Mouse (Mus musculus): ENCODE results near the gene D330045A20Rik. TPM values are rescaled to one million over a fixed set of nuclear protein-coding genes. Genes with fewer than 3 reads are reported as not detected.

The D330045A20Rik gene
- polyA plus RNA-seq, 1 experiment: 0.64 TPM

GRCm38 (mm10) chrX:139529678-139530077 is 49.5 kb downstream of the D330045A20Rik start:
- no peak for TF ChIP-seq CTCF (IDR thresholded peaks at IDR 0.05; ENCODE audit: low read depth, low read length)
- Histone ChIP-seq H3K4me3 (ENCODE audit: low read depth, low read length) (no peak overlapping the region), H3K27ac (ENCODE audit: insufficient read depth, low read length) (no peak overlapping the region), H3K36me3 (ENCODE audit: control insufficient read depth, insufficient read depth, low read length, poor library complexity, severe bottlenecking) (no peaks in the 10 kb centered on the region), H3K9ac (ENCODE audit: low read depth, poor library complexity, severe bottlenecking) (no peak overlapping the region), H3K9me3 (replicated peaks; ENCODE audit: control insufficient read depth, insufficient read depth, low read length, poor library complexity, severe bottlenecking) (no peaks in the 10 kb centered on the region), H3K4me1 (ENCODE audit: control insufficient read depth, insufficient read depth, low read length) (no peaks in the 10 kb centered on the region), H3K27me3 (ENCODE audit: control insufficient read depth, insufficient read depth, low read length, poor library complexity, severe bottlenecking) (no peaks in the 10 kb centered on the region)

GRCm38 (mm10) chrX:139532293-139532692 is 52.1 kb downstream of the D330045A20Rik start:
- Histone ChIP-seq H3K9me3 (replicated peaks; ENCODE audit: control insufficient read depth, insufficient read depth, low read length, poor library complexity, severe bottlenecking) (no peaks in the 10 kb centered on the region), H3K27me3 (ENCODE audit: control insufficient read depth, insufficient read depth, low read length, poor library complexity, severe bottlenecking) (no peaks in the 10 kb centered on the region), H3K4me1 (ENCODE audit: control insufficient read depth, insufficient read depth, low read length) (no peaks in the 10 kb centered on the region), H3K27ac (ENCODE audit: insufficient read depth, low read length) (no peak overlapping the region), H3K36me3 (ENCODE audit: control insufficient read depth, insufficient read depth, low read length, poor library complexity, severe bottlenecking) (no peaks in the 10 kb centered on the region), H3K9ac (ENCODE audit: low read depth, poor library complexity, severe bottlenecking) (no peak overlapping the region), H3K4me3 (ENCODE audit: low read depth, low read length) (no peak overlapping the region)
- TF ChIP-seq CTCF (IDR thresholded peaks at IDR 0.05; ENCODE audit: low read depth, low read length) (no peak), EP300 (IDR thresholded peaks at IDR 0.05; ENCODE audit: insufficient read depth, low read depth, low read length) (no peak), POLR2A (IDR thresholded peaks at IDR 0.05; ENCODE audit: insufficient read depth, low read length) (no peak)

GRCm38 (mm10) chrX:139537641-139538397 is 57.7 kb downstream of the D330045A20Rik start:
- H3K4me1 ChIP-seq (ENCODE audit: control insufficient read depth, insufficient read depth, low read length): no peaks in the 10 kb centered on the region
- no peak overlapping the region for H3K9ac ChIP-seq (ENCODE audit: low read depth, poor library complexity, severe bottlenecking)
- no peak overlapping the region for H3K27ac ChIP-seq (ENCODE audit: insufficient read depth, low read length)
- H3K4me3 ChIP-seq (ENCODE audit: low read depth, low read length): no peak overlapping the region
- H3K27me3 ChIP-seq (ENCODE audit: control insufficient read depth, insufficient read depth, low read length, poor library complexity, severe bottlenecking): no peaks in the 10 kb centered on the region
- no peak for TF ChIP-seq CTCF (IDR thresholded peaks at IDR 0.05; ENCODE audit: low read depth, low read length)
- TF ChIP-seq POLR2A (IDR thresholded peaks at IDR 0.05; ENCODE audit: insufficient read depth, low read length): no peak
- no peak for TF ChIP-seq EP300 (IDR thresholded peaks at IDR 0.05; ENCODE audit: insufficient read depth, low read depth, low read length)
- H3K9me3 ChIP-seq (replicated peaks; ENCODE audit: control insufficient read depth, insufficient read depth, low read length, poor library complexity, severe bottlenecking): no peaks in the 10 kb centered on the region
- no peaks in the 10 kb centered on the region for H3K36me3 ChIP-seq (ENCODE audit: control insufficient read depth, insufficient read depth, low read length, poor library complexity, severe bottlenecking)

GRCm38 (mm10) chrX:139543726-139544125 is 63.6 kb downstream of the D330045A20Rik start:
- H3K27ac ChIP-seq (ENCODE audit: insufficient read depth, low read length): no peak overlapping the region
- no peak overlapping the region for H3K9ac ChIP-seq (ENCODE audit: low read depth, poor library complexity, severe bottlenecking)
- H3K4me1 ChIP-seq (ENCODE audit: control insufficient read depth, insufficient read depth, low read length): no peaks in the 10 kb centered on the region
- no peak overlapping the region for H3K4me3 ChIP-seq (ENCODE audit: low read depth, low read length)
- no peaks in the 10 kb centered on the region for H3K9me3 ChIP-seq (replicated peaks; ENCODE audit: control insufficient read depth, insufficient read depth, low read length, poor library complexity, severe bottlenecking)
- H3K27me3 ChIP-seq (ENCODE audit: control insufficient read depth, insufficient read depth, low read length, poor library complexity, severe bottlenecking): no peaks in the 10 kb centered on the region
- no peaks in the 10 kb centered on the region for H3K36me3 ChIP-seq (ENCODE audit: control insufficient read depth, insufficient read depth, low read length, poor library complexity, severe bottlenecking)
- TF ChIP-seq CTCF (IDR thresholded peaks at IDR 0.05; ENCODE audit: low read depth, low read length) (no peak), EP300 (IDR thresholded peaks at IDR 0.05; ENCODE audit: insufficient read depth, low read depth, low read length) (no peak), POLR2A (IDR thresholded peaks at IDR 0.05; ENCODE audit: insufficient read depth, low read length) (no peak)

GRCm38 (mm10) chrX:139550456-139550855 is 70.3 kb downstream of the D330045A20Rik start:
- Histone ChIP-seq H3K9me3 (replicated peaks; ENCODE audit: control insufficient read depth, insufficient read depth, low read length, poor library complexity, severe bottlenecking) (no peaks in the 10 kb centered on the region), H3K9ac (ENCODE audit: low read depth, poor library complexity, severe bottlenecking) (no peak overlapping the region), H3K4me1 (ENCODE audit: control insufficient read depth, insufficient read depth, low read length) (no peaks in the 10 kb centered on the region), H3K36me3 (ENCODE audit: control insufficient read depth, insufficient read depth, low read length, poor library complexity, severe bottlenecking) (no peaks in the 10 kb centered on the region), H3K27ac (ENCODE audit: insufficient read depth, low read length) (no peak overlapping the region), H3K4me3 (ENCODE audit: low read depth, low read length) (no peak overlapping the region), H3K27me3 (ENCODE audit: control insufficient read depth, insufficient read depth, low read length, poor library complexity, severe bottlenecking) (no peaks in the 10 kb centered on the region)
- TF ChIP-seq EP300 (IDR thresholded peaks at IDR 0.05; ENCODE audit: insufficient read depth, low read depth, low read length) (no peak), POLR2A (IDR thresholded peaks at IDR 0.05; ENCODE audit: insufficient read depth, low read length) (no peak), CTCF (IDR thresholded peaks at IDR 0.05; ENCODE audit: low read depth, low read length) (no peak)

- TF ChIP-seq EP300 (IDR thresholded peaks at IDR 0.05; ENCODE audit: insufficient read depth, low read depth, low read length): no peak
- TF ChIP-seq CTCF (IDR thresholded peaks at IDR 0.05; ENCODE audit: low read depth, low read length): no peak
- no peak for TF ChIP-seq POLR2A (IDR thresholded peaks at IDR 0.05; ENCODE audit: insufficient read depth, low read length)
- H3K27me3 ChIP-seq (ENCODE audit: control insufficient read depth, insufficient read depth, low read length, poor library complexity, severe bottlenecking): no peaks in the 10 kb centered on the region
- H3K4me1 ChIP-seq (ENCODE audit: control insufficient read depth, insufficient read depth, low read length): no peaks in the 10 kb centered on the region
- H3K9me3 ChIP-seq (replicated peaks; ENCODE audit: control insufficient read depth, insufficient read depth, low read length, poor library complexity, severe bottlenecking): no peaks in the 10 kb centered on the region
- no peaks in the 10 kb centered on the region for H3K36me3 ChIP-seq (ENCODE audit: control insufficient read depth, insufficient read depth, low read length, poor library complexity, severe bottlenecking)
- H3K4me3 ChIP-seq (ENCODE audit: low read depth, low read length): no peak overlapping the region
- no peak overlapping the region for H3K9ac ChIP-seq (ENCODE audit: low read depth, poor library complexity, severe bottlenecking)
- no peak overlapping the region for H3K27ac ChIP-seq (ENCODE audit: insufficient read depth, low read length)
Measured at GRCm38 (mm10) chrX:139552090-139552489, 71.9 kb downstream of the D330045A20Rik start.
